Mouse (Mus musculus) testis, adult 2 months (tissue): ENCODE measurements around the gene AC109138.7.

Experiments
- CTCF ChIP-seq: fragments of 200-500 bp; IDR thresholded peaks from 2 replicates; pipeline ENCODE4 v1.5.1; 2012; ENCODE audit warnings: low read depth, mild to moderate bottlenecking, inconsistent platforms, low read length, moderate library complexity; ENCODE audit not compliant: control insufficient read depth, insufficient read depth, insufficient replicate concordance
- POLR2A ChIP-seq: fragments of 200-500 bp; IDR thresholded peaks from 2 replicates; pipeline ENCODE4 v1.6.1; 2012; ENCODE audit warnings: low read depth, mild to moderate bottlenecking, inconsistent platforms, low read length, moderate library complexity; ENCODE audit not compliant: control insufficient read depth

DNA sequence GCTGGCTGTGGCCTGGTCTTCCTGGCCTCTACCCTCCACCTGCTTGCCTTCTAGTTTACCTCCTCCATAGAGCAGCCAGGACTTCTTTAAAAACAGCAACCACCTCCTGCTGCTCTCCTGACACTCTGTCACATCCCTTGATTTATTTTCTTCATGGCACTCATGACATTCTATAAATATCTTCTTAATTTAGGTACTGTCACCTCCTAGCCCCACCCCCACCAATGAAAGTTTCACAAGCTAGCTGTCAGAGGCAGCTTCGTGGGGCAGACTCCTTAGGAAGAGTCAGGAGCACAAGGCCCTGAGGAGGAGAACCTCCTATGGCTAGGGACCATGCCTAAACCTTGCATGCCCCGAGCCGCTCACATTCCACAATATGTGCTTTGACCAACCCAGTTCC, 26.9 kb upstream of the AC109138.7 start:
- TF ChIP-seq CTCF (no peak), POLR2A (no peak)
